Mouse (Mus musculus) left cerebral cortex, adult 11 months (tissue): ENCODE measurements around the gene Asmt.

Source experiments
- DNase-seq: peaks from one replicate; pipeline ENCODE4 v3.0.0; 2022; ENCODE audit warnings: low spot score

The Asmt gene

GRCm38 (mm10) chrX:170672594-170673092, at the start of gene Asmt:
TSS of gene Asmt (plus strand) at chrX:170672644.
- no peak for DNase-seq

DNA sequence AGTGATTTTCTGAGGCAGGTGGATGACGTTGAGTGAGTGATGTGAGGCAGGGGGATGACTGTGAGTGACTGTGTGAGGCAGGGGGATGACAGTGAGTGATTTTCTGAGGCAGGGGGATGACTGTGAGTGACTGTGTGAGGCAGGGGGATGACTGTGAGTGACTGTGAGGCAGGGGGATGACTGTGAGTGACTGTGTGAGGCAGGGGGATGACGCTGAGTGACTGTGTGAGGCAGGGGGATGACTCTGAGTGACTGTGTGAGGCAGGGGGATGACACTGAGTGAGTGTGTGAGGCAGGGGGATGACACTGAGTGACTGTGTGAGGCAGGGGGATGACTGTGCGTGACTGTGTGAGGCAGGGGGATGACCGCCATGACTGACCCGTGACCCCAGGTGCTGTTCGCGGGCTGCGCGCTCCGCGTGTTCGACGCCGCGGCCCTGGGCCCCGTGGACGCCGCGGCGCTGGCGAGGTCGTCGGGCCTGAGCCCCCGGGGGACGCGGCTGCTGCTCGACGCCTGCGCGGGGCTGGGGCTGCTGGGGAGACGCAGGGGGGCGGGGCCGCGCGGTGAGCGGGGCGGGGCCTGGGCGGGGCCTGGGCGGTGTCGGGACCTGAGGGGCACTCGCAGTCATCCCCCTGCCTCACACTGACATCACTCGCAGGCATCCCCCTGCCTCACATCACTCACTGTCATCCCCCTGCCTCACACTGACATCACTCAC, 948 bp downstream of the Asmt start:
- DNase-seq: no peak

DNA sequence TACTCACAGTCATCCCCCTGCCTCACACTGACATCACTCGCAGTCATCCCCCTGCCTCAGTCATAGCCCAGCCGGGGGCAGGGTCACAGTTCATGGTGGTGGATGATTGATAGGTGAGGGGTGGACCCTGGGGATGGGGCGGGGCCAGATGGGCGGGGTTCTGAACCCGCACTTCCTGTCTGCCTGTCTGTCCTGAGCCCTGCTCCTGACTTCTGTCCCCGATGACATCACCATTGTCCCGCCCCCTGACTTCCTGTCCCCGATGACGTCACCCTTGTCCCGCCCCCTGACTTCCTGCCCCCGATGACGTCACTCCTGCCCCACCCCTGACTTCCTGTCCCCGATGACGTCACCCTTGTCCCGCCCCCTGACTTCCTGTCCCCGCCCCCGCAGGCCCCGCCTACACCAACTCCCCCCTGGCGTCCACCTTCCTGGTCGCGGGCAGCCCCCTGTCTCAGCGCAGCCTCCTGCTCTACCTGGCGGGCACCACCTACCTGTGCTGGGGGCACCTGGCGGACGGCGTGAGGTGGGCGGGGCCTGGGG, 1.9 kb downstream of the Asmt start:
- no peak for DNase-seq

- DNase-seq: no peak
Observed at GRCm38 (mm10) chrX:170674885-170675876, 2.7 kb downstream of the Asmt start.

DNA sequence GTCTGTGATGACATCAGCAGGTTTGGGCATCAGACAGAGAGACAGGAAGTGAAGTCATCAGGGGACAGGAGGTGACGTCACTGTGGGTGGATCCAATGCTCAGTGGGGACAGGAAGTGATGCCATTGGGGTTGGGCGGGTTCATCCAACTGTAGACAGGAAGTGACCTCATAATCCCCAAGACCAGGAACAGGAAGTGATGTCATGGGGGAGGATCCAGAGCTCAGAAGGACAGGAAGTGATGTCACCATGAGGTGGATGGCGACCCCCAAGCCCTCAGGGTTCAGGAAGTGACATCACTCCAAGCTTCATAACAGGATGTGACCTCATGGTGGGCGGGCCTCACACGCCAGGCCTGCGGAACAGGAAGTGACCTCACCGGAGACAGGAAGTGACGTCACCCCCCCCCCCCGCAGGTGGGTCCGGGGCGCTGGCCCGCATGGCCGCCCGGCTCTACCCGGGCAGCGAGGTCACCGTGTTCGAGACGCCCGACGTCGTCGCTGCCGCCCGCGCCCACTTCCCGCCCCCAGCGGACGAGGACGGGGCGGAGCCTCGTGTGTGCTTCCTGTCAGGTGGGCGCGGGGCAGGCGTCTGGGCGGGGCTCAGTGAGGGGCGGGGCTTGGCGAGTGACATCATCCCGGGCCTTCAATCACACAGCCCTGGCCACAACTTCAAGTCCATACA, 3.6 kb downstream of the Asmt start:
- no peak for DNase-seq

- no peak for DNase-seq
Observed at GRCm38 (mm10) chrX:170676606-170677239, 4.3 kb downstream of the Asmt start.

GRCm38 (mm10) chrX:170677266-170677665, 4.8 kb downstream of the Asmt start:
- DNase-seq: no peak

DNA sequence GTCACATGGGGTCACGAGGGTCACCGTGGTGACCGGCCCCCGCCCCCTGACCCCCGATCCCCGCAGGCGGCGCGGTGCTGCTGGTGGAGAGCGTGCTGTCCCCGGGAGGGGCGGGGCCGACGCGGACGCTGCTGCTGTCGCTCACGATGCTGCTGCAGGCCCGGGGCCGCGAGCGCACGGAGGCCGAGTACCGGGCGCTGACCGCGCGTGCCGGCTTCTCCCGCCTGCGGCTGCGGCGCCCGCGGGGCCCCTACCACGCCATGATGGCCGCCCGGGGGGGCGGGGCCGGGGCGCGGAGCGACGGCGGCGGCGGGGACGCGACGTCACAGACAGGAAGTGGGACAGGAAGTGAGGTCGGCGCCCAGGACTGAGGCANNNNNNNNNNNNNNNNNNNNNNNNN, 5.2 kb downstream of the Asmt start:
- DNase-seq: no peak
